Mouse (Mus musculus): Measurements from ENCODE around the gene Slc25a44.
"Not testable (repeated sequence)": the region's sequence is repeated elsewhere in the genome, so short reads cannot be mapped to it uniquely, and the experiment has no call there.

Slc25a44 gene

GRCm38 (mm10) chr3:88449395-88450023, 24.6 kb upstream of the Slc25a44 start:
- DNase-seq (ENCODE audit: low read depth) = no peak

GRCm38 (mm10) chr3:88448443-88448842, 23.5 kb upstream of the Slc25a44 start:
- no peak for DNase-seq (ENCODE audit: low read depth)

GRCm38 (mm10) chr3:88447676-88448183, 22.8 kb upstream of the Slc25a44 start:
- DNase-seq (ENCODE audit: low read depth) = no peak

- no peak for DNase-seq (ENCODE audit: low read depth)
These were observed 21.7 kb upstream of the Slc25a44 start for GRCm38 (mm10) chr3:88446471-88447123.

GRCm38 (mm10) chr3:88442888-88443287, 17.9 kb upstream of the Slc25a44 start:
- no peak for DNase-seq (ENCODE audit: low read depth)

GRCm38 (mm10) chr3:88442488-88442887, 17.5 kb upstream of the Slc25a44 start:
- DNase-seq (ENCODE audit: low read depth) = no peak

- DNase-seq (ENCODE audit: low read depth) = no peak
These were observed 15.8 kb upstream of the Slc25a44 start for GRCm38 (mm10) chr3:88440500-88441381.

- no peak for DNase-seq (ENCODE audit: low read depth)
These were observed 14.6 kb upstream of the Slc25a44 start for GRCm38 (mm10) chr3:88439582-88439981.

GRCm38 (mm10) chr3:88437454-88437853, 12.5 kb upstream of the Slc25a44 start:
- DNase-seq (ENCODE audit: low read depth) = no peak

GRCm38 (mm10) chr3:88436395-88437201, 11.7 kb upstream of the Slc25a44 start:
- DNase-seq (ENCODE audit: low read depth) = peak; percentile 37

GRCm38 (mm10) chr3:88435515-88435914, 10.6 kb upstream of the Slc25a44 start:
- no peak for DNase-seq (ENCODE audit: low read depth)

- DNase-seq (ENCODE audit: low read depth) = not testable (repeated sequence)
These were observed 3.7 kb upstream of the Slc25a44 start for GRCm38 (mm10) chr3:88428639-88429038.

GRCm38 (mm10) chr3:88427342-88427905, 2.5 kb upstream of the Slc25a44 start:
- DNase-seq (ENCODE audit: low read depth) = no peak

GRCm38 (mm10) chr3:88425708-88426420, 925 bp upstream of the Slc25a44 start:
- no peak for DNase-seq (ENCODE audit: low read depth)

- no peak for DNase-seq (ENCODE audit: low read depth)
These were observed 371 bp upstream of the Slc25a44 start for GRCm38 (mm10) chr3:88425330-88425689.

- DNase-seq (ENCODE audit: low read depth) = no peak
These were observed 2.8 kb downstream of the Slc25a44 start for GRCm38 (mm10) chr3:88422020-88422720.

- DNase-seq (ENCODE audit: low read depth) = no peak
These were observed 4.2 kb downstream of the Slc25a44 start for GRCm38 (mm10) chr3:88420771-88421170.

GRCm38 (mm10) chr3:88418016-88418415, 6.9 kb downstream of the Slc25a44 start:
- DNase-seq (ENCODE audit: low read depth) = no peak

GRCm38 (mm10) chr3:88415668-88416067, 9.3 kb downstream of the Slc25a44 start:
- DNase-seq (ENCODE audit: low read depth) = no peak

- DNase-seq (ENCODE audit: low read depth) = no peak
These were observed 12.3 kb downstream of the Slc25a44 start for GRCm38 (mm10) chr3:88412636-88413035.

Data from fibroblast of lung, adult 2 months (primary cell).